Comparison of ENCODE assay signal across 25 mouse cellular contexts in genomic region chr13:95635301-95635700, GRCm38 (mm10). TPM values are rescaled to one million over a fixed set of nuclear protein-coding genes. Genes with fewer than 3 reads are reported as not detected.
DNase-seq lines count a peak whose midpoint lies in the region; ATAC-seq lines count a peak whose summit lies in the region.
"Had no signal": no experiment of that assay in that cellular context is flagged by ENCODE, and none has a peak within 500 bp of the region (broad histone marks: within the 10 kb centered on the region; RNA-seq: fewer than 3 reads in every experiment).

No protein-coding gene starts in this region.

- no peaks in the 10 kb centered on the region for H3K9me3 ChIP-seq in heart, embryonic 11.5 days (replicated peaks; ENCODE audit: control insufficient read depth, low read length)
- no peaks in the 10 kb centered on the region for H3K9me3 ChIP-seq in heart, embryonic 15.5 days (replicated peaks)
- no peaks in the 10 kb centered on the region for H3K9me3 ChIP-seq in liver, embryonic 12.5 days (replicated peaks)
- H3K9me3 ChIP-seq: embryonic facial prominence, embryonic 12.5 days; embryonic facial prominence, embryonic 15.5 days; forebrain, embryonic 12.5 days; forebrain, embryonic 15.5 days; hindbrain, embryonic 12.5 days; hindbrain, embryonic 15.5 days had no signal

- WGBS in heart, embryonic 11.5 days (ENCODE audit: insufficient replicate concordance): 89% methylated on average over 12 of the region's 12 CpGs
- 85% methylated on average over 12 of the region's 12 CpGs for WGBS in heart, embryonic 15.5 days
- WGBS in liver, embryonic 12.5 days (ENCODE audit: insufficient replicate concordance): 77% methylated on average over 12 of the region's 12 CpGs

- H3K9ac ChIP-seq in heart, embryonic 11.5 days (ENCODE audit: low read depth, low read length): no peak overlapping the region
- H3K9ac ChIP-seq in heart, embryonic 15.5 days: no peak overlapping the region
- H3K9ac ChIP-seq in liver, embryonic 12.5 days: no peak overlapping the region
- H3K9ac ChIP-seq: embryonic facial prominence, embryonic 12.5 days; embryonic facial prominence, embryonic 15.5 days; forebrain, embryonic 12.5 days; forebrain, embryonic 15.5 days; hindbrain, embryonic 12.5 days; hindbrain, embryonic 15.5 days had no signal

- DNase-seq in heart, postnatal 14 days: no peak
- no peak for DNase-seq in heart, adult 8-10 months (ENCODE audit: low spot score)
- DNase-seq in liver: no peak
- DNase-seq in frontal cortex, postnatal 25 days (ENCODE audit: low spot score in 2 of 2): no peak
- DNase-seq: adrenal gland, adult 2 months; adrenal gland, postnatal 14 days; cerebellum, adult 11 months; cerebellum, adult 2 months; cerebellum, adult 9-11 months; cerebellum, postnatal 25 days; gastrocnemius, postnatal 10 days; gastrocnemius, postnatal 36 days; kidney, adult 2 months had no signal

- peak overlapping the region; percentile 38 for H3K27ac ChIP-seq in heart, embryonic 11.5 days (ENCODE audit: low read depth, low read length)
- H3K27ac ChIP-seq in heart, embryonic 15.5 days: peak overlapping the region; percentile 82; the same call in 1 of the 2 replicates
- H3K27ac ChIP-seq in liver, embryonic 12.5 days: 0 out of 2 replicates have a peak overlapping the region, but pooled peaks have one; percentile 49
- H3K27ac ChIP-seq: embryonic facial prominence, embryonic 12.5 days; embryonic facial prominence, embryonic 15.5 days; forebrain, embryonic 12.5 days; forebrain, embryonic 15.5 days; hindbrain, embryonic 15.5 days had no signal

- intact Hi-C loops in heart, postnatal 14 days (cut with DNase I): no loop called here

- H3K4me2 ChIP-seq in heart, embryonic 11.5 days: no peak overlapping the region
- no peak overlapping the region for H3K4me2 ChIP-seq in heart, embryonic 15.5 days
- no peak overlapping the region for H3K4me2 ChIP-seq in liver, embryonic 12.5 days
- H3K4me2 ChIP-seq: embryonic facial prominence, embryonic 12.5 days; embryonic facial prominence, embryonic 15.5 days; forebrain, embryonic 12.5 days; forebrain, embryonic 15.5 days; hindbrain, embryonic 12.5 days; hindbrain, embryonic 15.5 days had no signal

- H3K4me1 ChIP-seq in heart, embryonic 11.5 days (ENCODE audit: control insufficient read depth, insufficient read depth, low read length): peaks cover 27% of the 10 kb centered on the region
- H3K4me1 ChIP-seq in heart, embryonic 15.5 days (replicated peaks): peaks cover 39% of the 10 kb centered on the region
- H3K4me1 ChIP-seq in liver, embryonic 12.5 days: peaks cover 45% of the 10 kb centered on the region

- H3K4me3 ChIP-seq in heart, embryonic 11.5 days (ENCODE audit: low read depth, low read length): no peak overlapping the region
- H3K4me3 ChIP-seq in heart, embryonic 15.5 days: no peak overlapping the region
- H3K4me3 ChIP-seq in liver, embryonic 12.5 days: no peak overlapping the region
- H3K4me3 ChIP-seq: embryonic facial prominence, embryonic 12.5 days; embryonic facial prominence, embryonic 15.5 days; erythroblast, embryonic 14.5 days; forebrain, embryonic 12.5 days; forebrain, embryonic 15.5 days; hindbrain, embryonic 12.5 days; hindbrain, embryonic 15.5 days had no signal

- H3K27me3 ChIP-seq in heart, embryonic 11.5 days (ENCODE audit: control insufficient read depth, insufficient read depth, low read length): no peaks in the 10 kb centered on the region
- H3K27me3 ChIP-seq in heart, embryonic 15.5 days: no peaks in the 10 kb centered on the region
- H3K27me3 ChIP-seq in liver, embryonic 12.5 days (replicated peaks): no peaks in the 10 kb centered on the region
- H3K27me3 ChIP-seq: embryonic facial prominence, embryonic 12.5 days; embryonic facial prominence, embryonic 15.5 days; forebrain, embryonic 12.5 days; forebrain, embryonic 15.5 days; hindbrain, embryonic 12.5 days; hindbrain, embryonic 15.5 days had no signal

- ATAC-seq in heart, embryonic 11.5 days (replicated peaks; ENCODE audit: insufficient number of reproducible peaks, low FRiP score, low TSS enrichment): no peak
- no peak for ATAC-seq in heart, embryonic 15.5 days (replicated peaks; ENCODE audit: insufficient number of reproducible peaks, insufficient read depth, low FRiP score, low read depth)
- no peak for ATAC-seq in liver, embryonic 12.5 days
- ATAC-seq: CD4-positive, CD25-positive, alpha-beta regulatory T cell, adult 4 months; forebrain, embryonic 15.5 days; intestine, postnatal 0 days had no signal

- H3K36me3 ChIP-seq in heart, embryonic 11.5 days (ENCODE audit: control insufficient read depth, insufficient read depth, low read length): no peaks in the 10 kb centered on the region
- no peaks in the 10 kb centered on the region for H3K36me3 ChIP-seq in heart, embryonic 15.5 days
- peaks cover 47% of the 10 kb centered on the region for H3K36me3 ChIP-seq in liver, embryonic 12.5 days
- H3K36me3 ChIP-seq: hindbrain, embryonic 15.5 days had no signal

RNA-seq across cellular contexts. Expression of gene F2r, which starts 17.0 kb away (rescaled TPM):
- 171 and 195 TPM in 2 replicates for polyA plus RNA-seq in heart, embryonic 11.5 days (2014; fragmentation: Nextera tagmentation; extraction: Ambion mirVana)
- 10 to 100 TPM; 27.9 to 30.4 TPM for total RNA-seq in heart, postnatal 14 days (2021)
- 98.6 and 109 TPM in 2 replicates for polyA plus RNA-seq in heart, embryonic 15.5 days (2015; fragmentation: Nextera tagmentation; extraction: Ambion mirVana)
- 10 to 100 TPM; 19.6 to 24.5 (median 21.5) TPM for total RNA-seq in heart, adult 8-10 months (2022)
- 84.2 and 84.3 TPM in 2 replicates for polyA plus RNA-seq in liver, embryonic 12.5 days (2016; fragmentation: Nextera tagmentation; extraction: Ambion mirVana)
